Mouse (Mus musculus): ENCODE results near the gene Olfr1341. TPM values are rescaled to one million over a fixed set of nuclear protein-coding genes. Genes with fewer than 3 reads are reported as not detected.

Gene Olfr1341
- 0.16 TPM in 1 of 2 replicates, not detected in the other for polyA plus RNA-seq (2011; ENCODE audit: insufficient read length, low read depth, missing spikeins)

DNA sequence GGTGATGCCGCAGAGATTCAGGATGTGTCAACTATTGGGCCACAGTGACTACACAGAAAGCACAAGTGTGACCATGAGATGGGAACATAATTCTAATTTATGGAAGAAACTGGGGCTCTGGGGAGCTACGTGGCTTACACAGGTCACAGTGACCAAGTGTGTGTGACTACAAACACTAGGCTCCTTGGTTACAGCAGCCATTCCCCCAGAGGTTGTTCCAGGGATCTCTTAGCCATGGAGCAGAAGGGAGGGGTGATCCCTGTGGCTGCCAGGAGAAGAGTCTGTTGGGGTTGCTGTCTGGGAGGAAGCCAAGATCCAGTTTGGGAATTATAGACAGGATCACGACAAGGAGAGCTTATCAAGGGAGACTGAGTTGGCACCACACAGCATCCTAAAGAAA is at the start of gene Olfr1341:
TSS of gene Olfr1341 (plus strand) at position 301 of the 400 bp plus-strand sequence.
- Histone ChIP-seq H3K4me3 (ENCODE audit: insufficient read depth, low read length) (no peak within 1 kb of the TSS), H3K4me1 (ENCODE audit: control insufficient read depth, insufficient read depth, low read length) (no peaks in the 10 kb centered on the region)
- TF ChIP-seq POLR2A (IDR thresholded peaks at IDR 0.05; ENCODE audit: low read depth, low read length) (no peak), CTCF (IDR thresholded peaks at IDR 0.05; ENCODE audit: borderline replicate concordance, insufficient read depth, low read length) (no peak)

DNA sequence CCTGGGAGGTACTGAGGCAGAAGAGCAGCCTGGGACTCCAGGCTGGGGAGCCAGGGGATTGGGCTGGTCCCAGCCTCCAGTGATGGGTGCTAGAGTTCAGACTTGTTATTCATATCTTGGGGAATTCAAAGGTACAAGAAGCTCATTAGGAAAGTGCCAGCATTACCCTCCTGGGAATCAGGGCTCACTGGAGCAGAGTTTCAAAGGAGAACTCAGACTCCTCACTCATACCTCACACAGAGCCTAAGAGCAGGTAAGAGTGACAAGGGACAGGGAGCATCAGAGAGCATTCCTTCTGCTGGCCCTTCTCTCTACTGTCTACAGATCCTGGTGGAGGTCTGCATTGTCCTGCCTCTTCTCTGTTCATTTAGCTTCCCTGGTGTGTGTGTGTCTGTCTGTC is 44.7 kb upstream of the Olfr1341 start, which contains the start of gene Olfr62:
TSS of gene Olfr62 (plus strand) at position 301 of the 400 bp plus-strand sequence.
- Histone ChIP-seq H3K4me3 (ENCODE audit: insufficient read depth, low read length) (no peak within 1 kb of the TSS), H3K4me1 (ENCODE audit: control insufficient read depth, insufficient read depth, low read length) (no peaks in the 10 kb centered on the region), H3K27ac (ENCODE audit: insufficient read depth, low read length) (no peak within 1 kb of the TSS)
- TF ChIP-seq POLR2A (IDR thresholded peaks at IDR 0.05; ENCODE audit: low read depth, low read length) (no peak), CTCF (IDR thresholded peaks at IDR 0.05; ENCODE audit: borderline replicate concordance, insufficient read depth, low read length) (no peak)

More for the DNA sequence above, at the start of gene Olfr1341:
- no peak within 1 kb of the TSS for H3K27ac ChIP-seq (ENCODE audit: insufficient read depth, low read length)

DNA sequence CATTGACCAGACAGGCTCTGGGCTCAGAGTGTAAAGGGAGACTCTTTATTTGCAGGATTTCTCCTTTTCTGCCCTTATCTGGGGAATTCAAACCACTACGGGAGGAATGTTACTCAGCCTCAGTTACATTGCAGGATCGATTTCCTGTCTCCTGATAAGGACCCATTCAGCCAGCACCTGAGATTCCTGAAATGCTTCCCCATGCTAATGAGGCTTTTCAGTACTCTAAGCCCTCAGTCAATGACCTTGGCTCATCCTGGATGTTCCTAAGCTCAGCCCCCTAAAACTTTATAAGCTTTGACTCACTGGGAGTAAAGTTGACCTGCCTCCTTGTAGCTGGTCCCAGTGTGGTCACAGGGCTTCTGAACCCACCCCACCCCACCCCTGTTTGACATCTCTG is 16.2 kb upstream of the Olfr1341 start:
- Histone ChIP-seq H3K4me3 (ENCODE audit: insufficient read depth, low read length) (no peak overlapping the region), H3K4me1 (ENCODE audit: control insufficient read depth, insufficient read depth, low read length) (no peaks in the 10 kb centered on the region), H3K27ac (ENCODE audit: insufficient read depth, low read length) (no peak overlapping the region)
- TF ChIP-seq CTCF (IDR thresholded peaks at IDR 0.05; ENCODE audit: borderline replicate concordance, insufficient read depth, low read length) (no peak), POLR2A (IDR thresholded peaks at IDR 0.05; ENCODE audit: low read depth, low read length) (no peak)

DNA sequence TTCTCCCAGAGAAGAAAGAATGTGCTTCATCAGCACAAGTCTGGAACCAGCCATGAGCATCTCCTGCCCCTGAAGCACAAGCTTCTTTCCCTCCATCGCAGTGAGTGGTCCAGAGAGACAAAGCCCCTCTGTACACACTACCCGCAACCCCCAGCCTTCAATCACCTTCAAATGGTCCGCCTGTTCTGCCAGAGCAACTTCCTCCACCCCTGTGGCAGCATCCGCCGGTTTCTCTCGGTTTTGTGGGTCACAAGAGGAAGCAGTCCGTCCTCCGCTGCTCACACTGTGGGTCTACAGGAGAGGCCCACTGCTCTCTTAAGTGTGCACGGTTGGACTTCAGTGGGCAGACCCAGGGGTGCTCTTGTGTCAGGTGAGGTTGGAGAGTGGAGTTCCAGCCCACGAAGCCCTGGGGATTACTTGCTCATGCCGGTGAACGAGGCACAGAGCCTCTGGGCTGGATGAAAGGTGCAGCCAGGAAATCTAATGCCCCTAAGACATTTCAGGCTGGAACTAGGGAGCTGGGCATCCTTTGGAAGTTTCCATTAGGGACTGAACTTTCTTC is 10.8 kb upstream of the Olfr1341 start, which contains the start of gene Olfr1342:
TSS of gene Olfr1342 (minus strand) at position 345 of the 562 bp plus-strand sequence.
- Histone ChIP-seq H3K27ac (ENCODE audit: insufficient read depth, low read length) (no peak within 1 kb of the TSS), H3K4me1 (ENCODE audit: control insufficient read depth, insufficient read depth, low read length) (no peaks in the 10 kb centered on the region), H3K4me3 (ENCODE audit: insufficient read depth, low read length) (no peak within 1 kb of the TSS)
- TF ChIP-seq CTCF (IDR thresholded peaks at IDR 0.05; ENCODE audit: borderline replicate concordance, insufficient read depth, low read length) (no peak), POLR2A (IDR thresholded peaks at IDR 0.05; ENCODE audit: low read depth, low read length) (no peak)

DNA sequence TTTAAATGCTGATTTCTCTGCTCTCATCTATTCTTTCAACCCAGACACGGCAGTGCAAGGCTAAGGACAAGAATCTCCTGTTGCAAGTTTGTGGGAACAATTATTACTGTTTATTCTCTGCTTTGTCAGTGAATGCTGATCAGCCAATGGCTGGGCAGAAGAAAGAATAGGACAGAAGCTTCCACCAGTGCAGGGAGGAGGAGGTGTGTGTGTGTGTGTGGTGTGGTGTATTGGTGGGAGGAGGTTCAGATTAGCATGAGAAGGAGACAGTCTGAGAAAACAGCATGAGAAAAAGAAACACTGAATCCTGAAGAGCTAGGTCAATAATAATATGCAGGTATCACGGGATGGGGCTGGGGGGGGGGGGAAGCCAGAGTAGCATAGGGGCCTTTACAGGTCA is 9.5 kb upstream of the Olfr1341 start:
- Histone ChIP-seq H3K4me3 (ENCODE audit: insufficient read depth, low read length) (no peak overlapping the region), H3K27ac (ENCODE audit: insufficient read depth, low read length) (no peak overlapping the region)

DNA sequence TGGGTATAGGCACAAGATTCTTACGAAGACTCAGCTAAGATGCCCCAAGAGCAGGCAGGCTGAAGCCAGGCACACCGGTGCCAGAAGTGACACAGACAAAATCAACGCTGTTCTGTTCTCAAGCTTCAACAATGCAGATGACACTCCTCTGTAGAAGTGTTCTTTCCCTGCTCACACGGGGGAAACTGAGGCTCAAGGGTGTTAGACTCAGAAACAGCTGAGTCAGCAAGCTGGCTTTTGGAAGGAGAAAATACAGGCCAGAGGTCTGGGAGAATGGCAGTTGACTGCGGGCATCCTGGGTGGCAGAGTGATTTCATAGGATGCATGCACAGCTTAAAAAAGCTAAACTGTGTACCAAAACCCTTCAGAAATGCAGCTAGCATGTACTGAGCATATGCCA is 4.8 kb downstream of the Olfr1341 start:
- Histone ChIP-seq H3K4me3 (ENCODE audit: insufficient read depth, low read length) (no peak overlapping the region), H3K27ac (ENCODE audit: insufficient read depth, low read length) (no peak overlapping the region), H3K4me1 (ENCODE audit: control insufficient read depth, insufficient read depth, low read length) (no peaks in the 10 kb centered on the region)
- no peak for TF ChIP-seq POLR2A (IDR thresholded peaks at IDR 0.05; ENCODE audit: low read depth, low read length)
- no peak for TF ChIP-seq CTCF (IDR thresholded peaks at IDR 0.05; ENCODE audit: borderline replicate concordance, insufficient read depth, low read length)

More for the DNA sequence above, 9.5 kb upstream of the Olfr1341 start:
- no peak for TF ChIP-seq POLR2A (IDR thresholded peaks at IDR 0.05; ENCODE audit: low read depth, low read length)
- TF ChIP-seq CTCF (IDR thresholded peaks at IDR 0.05; ENCODE audit: borderline replicate concordance, insufficient read depth, low read length): no peak
- no peaks in the 10 kb centered on the region for H3K4me1 ChIP-seq (ENCODE audit: control insufficient read depth, insufficient read depth, low read length)

DNA sequence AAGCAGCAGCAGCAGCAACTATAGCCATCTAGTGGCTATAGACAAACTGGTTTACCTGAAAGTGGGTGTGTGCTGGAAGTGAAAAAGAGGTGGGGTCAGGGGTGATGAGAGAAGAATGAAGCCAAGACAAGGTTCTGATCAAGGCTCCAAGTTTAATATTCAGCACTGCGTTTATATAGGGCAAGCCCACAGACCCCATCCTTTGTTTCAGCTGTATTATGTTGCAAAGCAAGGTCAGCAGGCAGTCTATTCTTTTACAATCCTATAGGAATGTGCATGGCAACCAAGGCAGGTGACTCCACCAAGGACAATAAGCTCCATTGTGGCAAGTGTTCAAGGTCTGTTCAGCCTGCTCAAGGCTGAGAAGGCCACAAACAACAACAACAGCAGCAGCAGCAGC is 8.3 kb downstream of the Olfr1341 start:
- TF ChIP-seq POLR2A (IDR thresholded peaks at IDR 0.05; ENCODE audit: low read depth, low read length) (no peak), CTCF (IDR thresholded peaks at IDR 0.05; ENCODE audit: borderline replicate concordance, insufficient read depth, low read length) (no peak)
- Histone ChIP-seq H3K4me3 (ENCODE audit: insufficient read depth, low read length) (no peak overlapping the region), H3K27ac (ENCODE audit: insufficient read depth, low read length) (no peak overlapping the region), H3K4me1 (ENCODE audit: control insufficient read depth, insufficient read depth, low read length) (no peaks in the 10 kb centered on the region)

DNA sequence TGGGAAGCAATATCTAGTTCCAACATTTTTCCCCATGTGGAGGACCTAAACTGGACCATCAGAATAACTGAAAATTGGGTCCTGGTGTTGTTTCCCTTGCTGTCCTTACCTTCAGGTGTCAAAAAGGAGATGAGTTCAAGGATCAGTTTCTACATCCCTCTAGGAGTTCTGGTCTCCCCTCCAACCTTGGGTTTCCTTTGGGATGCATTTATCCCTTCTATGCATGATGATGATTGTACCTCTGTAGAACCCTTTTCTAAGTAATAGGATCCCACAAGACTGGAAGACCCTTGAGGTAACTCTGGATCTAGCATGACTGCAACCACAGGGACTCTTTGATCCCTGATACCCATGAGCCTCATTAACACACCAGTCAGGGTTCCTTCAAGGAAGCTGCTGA is 16.5 kb downstream of the Olfr1341 start, which contains the start of gene Olfr1340:
TSS of gene Olfr1340 (plus strand) at position 301 of the 400 bp plus-strand sequence.
- Histone ChIP-seq H3K27ac (ENCODE audit: insufficient read depth, low read length) (no peak within 1 kb of the TSS), H3K4me3 (ENCODE audit: insufficient read depth, low read length) (no peak within 1 kb of the TSS), H3K4me1 (ENCODE audit: control insufficient read depth, insufficient read depth, low read length) (no peaks in the 10 kb centered on the region)
- TF ChIP-seq CTCF (IDR thresholded peaks at IDR 0.05; ENCODE audit: borderline replicate concordance, insufficient read depth, low read length) (no peak), POLR2A (IDR thresholded peaks at IDR 0.05; ENCODE audit: low read depth, low read length) (no peak)

DNA sequence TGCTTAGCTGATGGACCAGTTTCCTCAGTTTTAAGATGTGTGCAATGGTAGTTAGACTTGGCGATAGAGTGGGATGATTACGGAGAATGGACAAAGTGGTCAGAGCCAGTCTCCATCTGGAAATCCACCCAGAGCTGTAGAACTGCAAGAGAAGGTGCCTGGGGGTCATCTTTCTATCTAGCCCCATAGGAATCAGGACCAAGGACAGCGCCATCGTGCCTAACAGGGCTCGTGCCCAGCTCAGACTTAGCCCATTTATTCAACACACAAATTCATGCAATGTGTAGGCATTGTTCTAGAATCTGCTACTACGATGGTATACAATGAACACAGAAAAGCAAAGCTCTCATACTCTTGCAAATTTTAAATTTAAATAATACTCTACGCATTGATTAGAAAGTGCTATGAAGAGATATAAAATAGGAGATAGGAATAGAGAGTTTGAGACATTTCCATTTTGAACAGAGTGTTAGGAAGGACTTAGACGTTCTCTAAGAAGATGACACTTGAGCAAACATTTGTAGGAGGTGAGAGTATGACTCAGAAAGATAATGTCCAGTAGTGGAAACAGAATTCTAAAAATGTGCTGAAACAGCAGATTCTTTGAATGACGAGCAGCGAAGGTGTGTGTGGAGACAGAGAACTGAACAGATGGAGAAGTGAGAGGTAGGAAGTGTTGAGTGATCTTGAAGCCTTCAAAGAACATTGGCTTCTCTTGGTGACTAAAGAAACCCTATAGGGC is 18.6 kb downstream of the Olfr1341 start:
- Histone ChIP-seq H3K4me1 (ENCODE audit: control insufficient read depth, insufficient read depth, low read length) (no peaks in the 10 kb centered on the region), H3K4me3 (ENCODE audit: insufficient read depth, low read length) (no peak overlapping the region), H3K27ac (ENCODE audit: insufficient read depth, low read length) (no peak overlapping the region)
- TF ChIP-seq POLR2A (IDR thresholded peaks at IDR 0.05; ENCODE audit: low read depth, low read length) (no peak), CTCF (IDR thresholded peaks at IDR 0.05; ENCODE audit: borderline replicate concordance, insufficient read depth, low read length) (no peak)

DNA sequence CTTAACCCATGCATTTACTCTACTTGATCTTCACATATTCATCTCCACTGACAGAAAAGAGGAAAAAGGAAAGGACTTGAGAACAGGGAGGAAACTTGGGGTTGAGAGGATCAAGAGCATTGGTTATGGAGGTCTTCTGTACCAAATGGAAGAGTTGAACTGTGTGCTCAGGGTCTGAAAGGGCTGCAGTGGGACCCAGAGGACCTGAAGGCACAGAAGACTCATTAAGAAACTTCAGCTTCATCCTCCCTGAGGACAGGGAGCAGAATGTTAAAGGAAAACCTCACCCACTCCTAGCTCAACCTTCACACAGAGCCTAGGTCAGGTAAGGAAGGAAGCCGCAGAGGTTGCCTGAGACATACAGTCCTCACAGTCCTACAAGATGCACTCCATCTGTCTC is 28.6 kb downstream of the Olfr1341 start, which contains the start of gene Olfr1339:
TSS of gene Olfr1339 (plus strand) at position 301 of the 400 bp plus-strand sequence.
- Histone ChIP-seq H3K27ac (ENCODE audit: insufficient read depth, low read length) (no peak within 1 kb of the TSS), H3K4me3 (ENCODE audit: insufficient read depth, low read length) (no peak within 1 kb of the TSS), H3K4me1 (ENCODE audit: control insufficient read depth, insufficient read depth, low read length) (no peaks in the 10 kb centered on the region)
- TF ChIP-seq CTCF (IDR thresholded peaks at IDR 0.05; ENCODE audit: borderline replicate concordance, insufficient read depth, low read length) (no peak), POLR2A (IDR thresholded peaks at IDR 0.05; ENCODE audit: low read depth, low read length) (no peak)
